Mouse (Mus musculus) mouse embryonic stem cell (cell line): ENCODE measurements around the gene Sapcd2.

Experiments
- in situ Hi-C, 2 experiments: fragments of 300-500 bp; cut with MboI; formaldehyde crosslinking; loops; 1 replicate in 1 of 2; 3 replicates in 1 of 2; pipeline ENCODE4 v1.14.3; 2019 to 2020; ENCODE audit warnings: low sequenced_read_pairs in 2 of 2, low pct_unique_long_range_greater_than_20kb in 1 of 2, mixed read lengths in 1 of 2; ENCODE audit not compliant: unreplicated experiment in 1 of 2

The Sapcd2 gene

GRCm38 (mm10) chr2:25371764-25372643, at the start of gene Sapcd2:
Gene Sapcd2 (plus strand): TSS chr2:25372321.
- in situ Hi-C loops, result no loop called here

GRCm38 (mm10) chr2:25326036-25326435, 46.1 kb upstream of the Sapcd2 start:
- in situ Hi-C loops, result no loop called here

DNA sequence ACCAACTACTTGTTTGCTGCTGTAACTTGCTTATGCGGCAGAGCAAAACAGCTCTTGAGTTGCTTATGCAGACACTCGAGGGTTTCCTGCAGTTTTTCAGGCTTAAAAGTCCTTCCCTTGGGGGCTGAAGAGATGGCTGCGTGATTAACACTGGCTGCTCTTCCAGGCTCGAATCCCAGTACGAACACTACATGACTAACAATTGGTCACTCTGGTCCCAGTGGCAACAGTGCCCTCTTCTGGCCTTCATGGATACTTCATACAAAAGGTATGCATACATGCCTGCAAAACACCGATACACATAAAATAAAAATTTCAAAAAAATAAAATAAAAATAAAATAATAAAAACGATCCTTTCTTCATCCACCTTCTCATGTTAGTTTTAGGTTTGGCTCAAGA, 43.7 kb upstream of the Sapcd2 start:
- in situ Hi-C loops, result no loop called here

- in situ Hi-C loops, result loop anchor here in 1 of 2 experiments (5.0 kb wide), 1 partner anchor 64 kb away; no protein-coding TSS in a partner anchor
These were observed 40.7 kb upstream of the Sapcd2 start for GRCm38 (mm10) chr2:25331470-25331869.

- in situ Hi-C loops, result loop anchor here in 1 of 2 experiments (5.0 kb wide), 1 partner anchor 65 kb away; no protein-coding TSS in a partner anchor
These were observed 39.6 kb upstream of the Sapcd2 start, which contains the start of gene Man1b1 for GRCm38 (mm10) chr2:25332286-25333160. Gene Man1b1 (plus strand): TSS chr2:25332338.

GRCm38 (mm10) chr2:25333569-25333968, 38.6 kb upstream of the Sapcd2 start:
- in situ Hi-C loops, result loop anchor here in 1 of 2 experiments (5.0 kb wide), 1 partner anchor 66 kb away; no protein-coding TSS in a partner anchor

DNA sequence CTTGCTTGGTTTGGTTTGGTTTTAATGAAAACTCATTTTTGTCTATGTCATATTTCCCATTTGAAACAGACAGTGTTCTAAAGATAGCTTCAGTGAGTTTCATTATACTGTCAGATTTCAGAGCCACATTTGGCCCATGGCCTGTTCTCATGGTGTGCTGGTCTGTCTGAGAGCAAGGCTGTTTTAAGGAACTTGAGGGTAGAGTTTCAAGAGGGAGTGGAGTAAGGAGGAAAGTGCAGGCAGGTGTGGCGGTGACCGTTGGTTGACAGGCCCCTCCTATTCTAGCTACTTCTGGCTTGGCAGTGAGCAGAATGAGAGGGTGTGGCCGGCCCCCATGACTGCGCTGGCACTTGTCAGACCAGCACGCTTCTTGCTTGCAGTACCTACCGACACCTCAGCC, 33.8 kb upstream of the Sapcd2 start:
- in situ Hi-C loops, result no loop called here

DNA sequence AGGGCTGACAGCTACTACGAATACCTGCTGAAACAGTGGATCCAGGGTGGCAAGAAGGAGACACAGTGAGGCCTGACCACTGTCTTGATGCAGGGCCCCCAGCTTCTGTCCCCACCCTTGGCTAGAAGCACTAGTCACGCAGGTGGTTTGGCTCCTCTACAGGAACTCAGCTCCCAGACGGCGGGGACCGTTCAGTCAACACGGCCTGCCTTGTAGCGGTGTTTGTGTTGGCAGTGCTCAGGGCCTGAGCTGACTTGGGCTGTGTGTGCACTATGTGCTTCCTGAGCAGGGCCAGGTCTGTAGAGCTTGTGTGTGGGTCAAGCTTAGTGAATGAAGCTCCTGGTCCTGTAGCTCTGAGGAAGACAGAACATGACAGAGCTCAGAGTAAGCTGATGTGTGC, 24.0 kb upstream of the Sapcd2 start:
- in situ Hi-C loops, result no loop called here

- in situ Hi-C loops, result no loop called here
These were observed 22.6 kb upstream of the Sapcd2 start for GRCm38 (mm10) chr2:25349499-25349898.

- in situ Hi-C loops, result no loop called here
These were observed 21.4 kb upstream of the Sapcd2 start for GRCm38 (mm10) chr2:25350701-25351100.

DNA sequence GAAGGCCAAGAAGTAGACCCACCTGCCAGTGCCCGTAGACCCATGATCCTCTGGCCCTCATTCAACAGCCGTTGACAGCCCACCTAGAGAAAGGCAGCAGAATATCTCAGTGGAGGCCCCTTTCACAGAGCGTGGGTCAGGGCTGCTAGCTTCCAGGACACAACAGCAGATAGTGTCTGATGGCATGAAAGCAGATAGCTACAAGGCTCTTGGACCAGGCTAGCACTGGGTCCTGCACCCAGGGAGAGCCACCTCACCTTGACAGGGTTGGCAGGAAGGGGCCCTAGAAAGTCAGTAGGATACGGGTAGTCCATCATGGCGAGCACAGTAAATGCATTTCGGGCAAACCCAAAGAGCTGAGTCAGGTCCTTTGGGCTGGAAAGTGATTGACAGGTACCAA, 17.9 kb upstream of the Sapcd2 start:
- in situ Hi-C loops, result no loop called here

DNA sequence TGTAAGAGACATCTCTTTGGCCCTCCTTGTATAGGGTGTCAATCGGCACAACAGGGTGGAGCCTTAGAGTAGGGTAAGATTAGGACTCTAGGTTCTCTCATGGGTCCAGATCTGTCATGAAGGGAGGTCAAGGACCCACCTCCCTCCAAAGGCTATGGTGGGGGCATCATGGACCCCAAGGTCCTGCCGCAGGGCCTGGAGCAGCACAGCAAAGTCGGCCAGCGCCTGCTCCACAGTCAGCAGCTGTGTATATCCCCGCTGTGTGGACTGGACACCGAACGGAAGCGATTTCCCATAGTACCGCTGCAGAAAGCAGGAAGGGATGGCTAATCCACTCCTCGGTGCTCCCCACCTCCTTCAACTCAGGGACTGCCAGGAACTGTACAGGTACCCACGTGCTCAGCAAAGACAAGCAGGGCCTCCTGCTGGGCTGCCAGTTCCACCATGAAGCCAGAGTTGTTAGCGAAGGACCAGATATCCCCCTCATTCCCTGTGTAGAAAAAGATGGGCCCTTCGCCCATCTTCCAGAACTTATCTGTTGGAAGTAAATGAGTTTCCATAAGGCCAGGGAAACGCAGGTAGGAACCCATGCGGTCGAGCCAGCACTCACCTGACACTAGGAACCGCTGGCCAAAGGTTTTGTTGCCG, 16.6 kb upstream of the Sapcd2 start:
- in situ Hi-C loops, result no loop called here

DNA sequence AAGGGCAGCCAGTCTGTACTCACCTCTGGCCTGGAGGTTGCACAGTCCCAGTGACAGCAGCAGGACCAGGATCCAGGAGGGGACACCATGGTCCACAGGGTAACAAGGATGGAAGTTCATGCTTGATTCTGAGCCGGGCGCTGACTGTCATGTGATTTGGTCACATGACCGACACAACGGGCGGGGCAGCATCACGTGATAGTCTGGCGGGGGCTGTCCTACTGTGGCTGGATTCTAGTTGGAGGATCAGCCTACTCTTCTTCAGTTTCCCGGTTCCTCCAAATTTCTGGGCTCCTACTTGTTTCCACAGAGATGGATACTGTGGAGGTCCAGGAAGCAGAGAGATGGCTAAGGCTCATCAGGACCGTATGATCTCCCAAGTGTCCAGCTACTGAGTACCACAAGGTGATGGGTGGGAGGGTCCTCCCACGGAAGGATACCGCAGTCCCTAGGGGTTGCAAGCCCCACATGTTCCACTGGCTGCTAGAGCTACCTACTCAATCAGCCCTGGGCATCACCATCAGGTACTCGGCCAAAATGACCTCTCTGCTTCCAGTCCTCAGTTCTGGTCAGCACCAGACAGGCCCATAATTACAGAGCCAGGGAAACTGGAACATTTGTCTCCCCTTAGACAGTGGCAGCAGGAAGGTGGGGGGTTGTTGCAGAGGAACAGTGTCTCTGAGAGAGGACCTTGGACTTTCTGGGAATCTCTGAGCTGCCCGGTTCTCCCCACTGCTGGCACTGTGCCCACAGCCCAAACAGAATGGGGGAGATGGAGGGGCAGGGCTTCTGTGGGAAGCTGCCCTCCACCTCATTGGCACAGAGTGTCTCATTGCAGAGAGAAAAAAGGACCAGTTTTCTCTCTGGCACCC, 15.7 kb upstream of the Sapcd2 start, which contains the start of gene Dpp7:
Dpp7 (minus strand) TSS at position 152 of the 872 bp plus-strand sequence.
- in situ Hi-C loops, result no loop called here

- in situ Hi-C loops, result no loop called here
These were observed 12.3 kb upstream of the Sapcd2 start for GRCm38 (mm10) chr2:25359848-25360247.

DNA sequence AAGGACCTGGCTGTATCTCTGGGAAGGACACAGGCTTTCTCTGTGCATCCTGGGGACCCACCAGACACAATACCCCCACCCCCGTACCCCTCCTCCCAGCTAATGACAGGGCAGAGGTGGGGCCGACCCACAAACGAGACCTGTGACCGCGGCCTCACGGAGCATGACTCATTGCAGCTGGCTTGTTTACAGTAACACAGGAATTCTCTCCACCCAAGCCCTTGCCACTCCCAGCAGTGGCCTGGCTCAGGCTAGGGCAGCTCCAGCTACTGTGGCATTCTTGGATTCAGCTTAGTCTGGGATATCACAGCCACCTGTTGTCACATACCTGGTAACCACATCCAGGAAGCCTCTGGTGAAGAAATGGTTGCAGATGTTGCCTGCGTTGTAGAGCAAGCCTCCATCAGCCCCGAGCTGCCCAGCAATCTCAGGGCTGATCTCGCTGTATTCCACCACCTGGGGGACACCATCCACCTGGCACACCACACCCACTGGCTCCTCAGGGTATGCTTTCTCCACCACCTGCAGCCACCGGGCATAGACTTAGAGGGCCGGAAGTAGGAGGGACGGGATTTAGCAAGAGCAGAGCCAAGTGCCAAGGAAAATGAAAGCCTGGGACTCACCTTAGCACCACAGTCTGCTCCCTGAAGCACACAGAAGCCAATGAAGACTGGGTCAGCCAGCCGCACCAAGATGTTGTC, 8.5 kb upstream of the Sapcd2 start:
- in situ Hi-C loops, result no loop called here

DNA sequence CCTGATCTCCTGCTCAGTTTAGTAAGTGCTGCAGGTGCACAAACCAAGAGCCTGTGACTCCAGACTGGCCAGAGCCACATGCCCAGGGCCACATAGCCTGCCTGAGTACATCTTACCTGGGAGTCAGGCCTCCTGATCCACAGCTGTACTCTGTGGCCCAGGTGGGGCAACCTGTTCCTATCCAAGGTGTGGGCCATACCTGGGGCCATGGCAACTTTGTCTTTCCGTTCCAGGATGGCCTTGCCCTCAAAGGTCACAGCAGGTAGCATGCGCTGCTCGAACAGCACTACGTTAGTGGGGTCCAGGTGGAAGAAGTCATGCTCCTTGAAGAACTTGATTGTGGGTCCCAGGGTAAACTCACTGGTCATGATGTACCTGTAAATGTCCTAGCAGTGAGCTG, 7.8 kb upstream of the Sapcd2 start:
- in situ Hi-C loops, result no loop called here

GRCm38 (mm10) chr2:25364761-25365090, 7.4 kb upstream of the Sapcd2 start:
- in situ Hi-C loops, result no loop called here
